Mouse (Mus musculus) ES-CJ7 (cell line): ENCODE measurements at regions not wholly inside any gene's neighbourhood (a gene's known extent, or its start where the extent isn't known, plus 50 kb on each side); places are given as distances from the start of the nearest gene placed in this dataset.

ENCODE experiments used
- DNase-seq: peaks from one replicate; pipeline ENCODE4 v3.0.0; 2011; ENCODE audit warnings: low read depth, low spot score

GRCm38 (mm10) chr1:63977956-63978355 is 144.1 kb downstream of the Klf7 start:
- no peak for DNase-seq

GRCm38 (mm10) chr1:63977302-63977888 is 144.7 kb downstream of the Klf7 start:
- no peak for DNase-seq

- no peak for DNase-seq
Measured at GRCm38 (mm10) chr1:63976862-63977261, 145.2 kb downstream of the Klf7 start.

GRCm38 (mm10) chr1:63967849-63968248 is 154.2 kb downstream of the Klf7 start:
- no peak for DNase-seq

- DNase-seq, result no peak
Measured at GRCm38 (mm10) chr1:63965446-63965845, 156.6 kb downstream of the Klf7 start.

GRCm38 (mm10) chr1:63964519-63964918 is 157.6 kb downstream of the Klf7 start:
- DNase-seq, result no peak

GRCm38 (mm10) chr1:63955701-63956355 is 166.3 kb downstream of the Klf7 start:
- no peak for DNase-seq

GRCm38 (mm10) chr1:63954876-63955513 is 167.1 kb downstream of the Klf7 start:
- DNase-seq, result no peak

- no peak for DNase-seq
Measured at GRCm38 (mm10) chr1:63954172-63954571, 167.9 kb downstream of the Klf7 start.

GRCm38 (mm10) chr1:63953229-63953883 is 168.7 kb downstream of the Klf7 start:
- DNase-seq, result peak; percentile 63

- no peak for DNase-seq
Measured at GRCm38 (mm10) chr1:63951663-63952062, 170.4 kb downstream of the Klf7 start.

GRCm38 (mm10) chr1:63947278-63947677 is 174.8 kb downstream of the Klf7 start:
- no peak for DNase-seq

GRCm38 (mm10) chr1:63946834-63947233 is 175.2 kb downstream of the Klf7 start:
- DNase-seq, result no peak

- peak; percentile 41 for DNase-seq
Measured at GRCm38 (mm10) chr1:63944786-63945185, 175.7 kb upstream of the 4933402D24Rik start.

- no peak for DNase-seq
Measured at GRCm38 (mm10) chr1:63938416-63938815, 169.3 kb upstream of the 4933402D24Rik start.

GRCm38 (mm10) chr1:63937480-63937879 is 168.4 kb upstream of the 4933402D24Rik start:
- DNase-seq, result peak; percentile 9

- no peak for DNase-seq
Measured at GRCm38 (mm10) chr1:63934570-63935280, 165.7 kb upstream of the 4933402D24Rik start.

GRCm38 (mm10) chr1:63932484-63932883 is 163.4 kb upstream of the 4933402D24Rik start:
- DNase-seq, result no peak

GRCm38 (mm10) chr1:63929362-63930125 is 160.5 kb upstream of the 4933402D24Rik start:
- no peak for DNase-seq

GRCm38 (mm10) chr1:63928850-63929249 is 159.8 kb upstream of the 4933402D24Rik start:
- no peak for DNase-seq

GRCm38 (mm10) chr1:63928361-63928760 is 159.3 kb upstream of the 4933402D24Rik start:
- no peak for DNase-seq
